ENCODE assay signal across 24 mouse cellular contexts in the genomic region with DNA sequence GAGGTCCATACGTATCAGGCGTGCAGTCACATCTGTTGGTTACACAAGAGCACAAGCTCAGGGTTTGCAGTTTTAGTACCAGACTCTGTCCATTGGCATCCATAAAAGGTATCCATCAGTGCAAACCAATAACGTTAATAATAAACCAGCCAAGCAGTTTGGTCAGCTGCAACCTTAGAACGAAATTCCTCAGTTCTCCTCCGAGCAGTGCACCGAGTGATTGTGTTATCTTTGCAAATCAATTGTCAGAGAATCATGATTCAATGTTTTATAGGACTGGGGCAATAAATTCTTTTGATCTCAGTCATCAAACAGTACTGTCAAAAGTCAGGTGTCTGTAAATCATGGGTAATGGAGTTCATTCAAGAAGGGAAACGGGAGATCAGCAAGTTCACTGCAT. TPM values are rescaled to one million over a fixed set of nuclear protein-coding genes. Genes with fewer than 3 reads are reported as not detected.
DNase-seq lines count a peak whose midpoint lies in the region; ATAC-seq and TF ChIP-seq lines count a peak whose summit lies in the region.
"Had no signal": no experiment of that assay in that cellular context is flagged by ENCODE, and none has a peak within 500 bp of the region (broad histone marks: within the 10 kb centered on the region; RNA-seq: fewer than 3 reads in every experiment).

No protein-coding gene starts in this region.

- H3K4me2 ChIP-seq in intestine, embryonic 14.5 days (ENCODE audit: low read length) = no peak overlapping the region
- no peak overlapping the region for H3K4me2 ChIP-seq in intestine, embryonic 16.5 days (ENCODE audit: low read depth, low read length)
- H3K4me2 ChIP-seq: embryonic facial prominence, embryonic 12.5 days; forebrain, embryonic 13.5 days had no signal

- peak; percentile 43 for DNase-seq in kidney, adult 2 months
- no peak for DNase-seq in kidney, postnatal 10 days
- DNase-seq in intestine, embryonic 14.5 days (ENCODE audit: low spot score) = no peak
- no peak for DNase-seq in left cerebral cortex, adult 2 months (ENCODE audit: extremely low spot score in 1 of 2, low spot score in 2 of 2)
- DNase-seq in heart, postnatal 10 days = no peak
- DNase-seq: adrenal gland, adult 8-10 months; adrenal gland, postnatal 14 days; adrenal gland, postnatal 36 days; B cell, adult 2 months; cerebellum, adult 11-12 months; cerebellum, adult 2 months; cerebellum, adult 9-10 months; cerebellum, postnatal 10 days; cerebellum, postnatal 25 days had no signal

- H3K9ac ChIP-seq in intestine, embryonic 14.5 days (ENCODE audit: low read length) = no peak overlapping the region
- no peak overlapping the region for H3K9ac ChIP-seq in intestine, embryonic 16.5 days (ENCODE audit: low read depth, low read length)
- H3K9ac ChIP-seq: embryonic facial prominence, embryonic 12.5 days; forebrain, embryonic 13.5 days had no signal

- no peak overlapping the region for H3K4me3 ChIP-seq in kidney, adult 2 months (ENCODE audit: insufficient read depth, low read depth, low read length)
- no peak overlapping the region for H3K4me3 ChIP-seq in intestine, embryonic 14.5 days (ENCODE audit: low read depth, low read length)
- no peak overlapping the region for H3K4me3 ChIP-seq in intestine, embryonic 16.5 days (ENCODE audit: low read length)
- H3K4me3 ChIP-seq in small intestine, adult 2 months (ENCODE audit: low read depth, low read length) = no peak overlapping the region
- H3K4me3 ChIP-seq in left cerebral cortex, adult 2 months = no peak overlapping the region
- H3K4me3 ChIP-seq: embryonic facial prominence, embryonic 10.5 days; embryonic facial prominence, embryonic 12.5 days; forebrain, embryonic 13.5 days had no signal

- 44% methylated on average over 7 of the region's 7 CpGs for WGBS in kidney, adult 2 months
- 62% methylated on average over 7 of the region's 7 CpGs for WGBS in intestine, embryonic 14.5 days
- 53% methylated on average over 7 of the region's 7 CpGs for WGBS in intestine, embryonic 16.5 days
- 34% methylated on average over 7 of the region's 7 CpGs for WGBS in small intestine, adult 2 months

- H3K36me3 ChIP-seq in kidney, adult 2 months (ENCODE audit: control insufficient read depth, insufficient read depth, low read length) = peaks cover 7% of the 10 kb centered on the region
- no peaks in the 10 kb centered on the region for H3K36me3 ChIP-seq in intestine, embryonic 14.5 days (ENCODE audit: control insufficient read depth, insufficient read depth, low read length)
- H3K36me3 ChIP-seq in intestine, embryonic 16.5 days (ENCODE audit: control insufficient read depth, insufficient read depth, low read length) = no peaks in the 10 kb centered on the region
- H3K36me3 ChIP-seq in small intestine, adult 2 months (ENCODE audit: control insufficient read depth, insufficient read depth, low read length) = peaks cover 13% of the 10 kb centered on the region
- H3K36me3 ChIP-seq: embryonic facial prominence, embryonic 10.5 days; embryonic facial prominence, embryonic 12.5 days; G1E had no signal

- TF ChIP-seq POLR2A in kidney, adult 2 months (IDR thresholded peaks at IDR 0.05; ENCODE audit: low read depth, low read length) = no peak
- no peak for TF ChIP-seq POLR2A in small intestine, adult 2 months (IDR thresholded peaks at IDR 0.05; ENCODE audit: low read depth, low read length)

- no peaks in the 10 kb centered on the region for H3K9me3 ChIP-seq in intestine, embryonic 14.5 days (ENCODE audit: control insufficient read depth, low read length)
- H3K9me3 ChIP-seq in intestine, embryonic 16.5 days (ENCODE audit: control insufficient read depth, low read length) = no peaks in the 10 kb centered on the region
- H3K9me3 ChIP-seq: embryonic facial prominence, embryonic 10.5 days; embryonic facial prominence, embryonic 12.5 days; forebrain, embryonic 13.5 days; G1E had no signal

- H3K27ac ChIP-seq in kidney, adult 2 months (ENCODE audit: insufficient read depth, low read depth, low read length) = no peak overlapping the region
- no peak overlapping the region for H3K27ac ChIP-seq in intestine, embryonic 14.5 days (ENCODE audit: low read depth)
- H3K27ac ChIP-seq in intestine, embryonic 16.5 days (ENCODE audit: low read length) = peak overlapping the region; percentile 21
- peak overlapping the region; percentile 70 for H3K27ac ChIP-seq in small intestine, adult 2 months (ENCODE audit: insufficient read depth, low read depth, low read length)
- H3K27ac ChIP-seq in left cerebral cortex, adult 2 months = no peak overlapping the region
- H3K27ac ChIP-seq: embryonic facial prominence, embryonic 10.5 days; embryonic facial prominence, embryonic 12.5 days; forebrain, embryonic 13.5 days had no signal

- intact Hi-C loops in left cerebral cortex, adult 2 months (cut with DNase I) = no loop called here
- intact Hi-C loops in heart, postnatal 10 days (cut with DNase I) = no loop called here

- H3K27me3 ChIP-seq in kidney, adult 2 months (replicated peaks; ENCODE audit: control insufficient read depth, insufficient read depth, low read length) = no peaks in the 10 kb centered on the region
- no peaks in the 10 kb centered on the region for H3K27me3 ChIP-seq in intestine, embryonic 14.5 days (replicated peaks; ENCODE audit: control insufficient read depth, insufficient read depth, low read length)
- H3K27me3 ChIP-seq in intestine, embryonic 16.5 days (replicated peaks; ENCODE audit: control insufficient read depth, insufficient read depth, low read length) = no peaks in the 10 kb centered on the region
- no peaks in the 10 kb centered on the region for H3K27me3 ChIP-seq in small intestine, adult 2 months (ENCODE audit: control insufficient read depth, insufficient read depth, low read length)
- H3K27me3 ChIP-seq: CH12.LX; embryonic facial prominence, embryonic 12.5 days; forebrain, embryonic 13.5 days; Patski had no signal

- H3K4me1 ChIP-seq in kidney, adult 2 months (ENCODE audit: control insufficient read depth, insufficient read depth, low read length) = peaks cover 12% of the 10 kb centered on the region; the same call in 1 of the 2 replicates
- H3K4me1 ChIP-seq in intestine, embryonic 14.5 days (replicated peaks; ENCODE audit: control insufficient read depth, insufficient read depth, low read length) = no peaks in the 10 kb centered on the region
- H3K4me1 ChIP-seq in intestine, embryonic 16.5 days (ENCODE audit: control insufficient read depth, insufficient read depth, low read length) = 0 out of 2 replicates have a peak, but pooled peaks cover 3% of the 10 kb centered on the region
- peaks cover 18% of the 10 kb centered on the region; the same call in 1 of the 2 replicates for H3K4me1 ChIP-seq in small intestine, adult 2 months (ENCODE audit: control insufficient read depth, insufficient read depth, insufficient read length, low read length)
- H3K4me1 ChIP-seq: embryonic facial prominence, embryonic 10.5 days; embryonic facial prominence, embryonic 12.5 days; forebrain, embryonic 13.5 days had no signal

- peak; percentile 85 for ATAC-seq in intestine, embryonic 14.5 days (replicated peaks; ENCODE audit: low FRiP score, low TSS enrichment, low read depth)
- ATAC-seq in intestine, embryonic 16.5 days = peak; percentile 92
- ATAC-seq: activated CD4-positive, CD25-positive, alpha-beta regulatory T cell, adult 4 months; CD4-positive, CD25-positive, alpha-beta regulatory T cell, adult 4 months; forebrain, embryonic 13.5 days; Patski had no signal

- no peak for TF ChIP-seq CTCF in kidney, adult 2 months (conservative IDR thresholded peaks at IDR 0.05; ENCODE audit: insufficient read depth, insufficient read length, low read depth, low read length)
- no peak for TF ChIP-seq CTCF in small intestine, adult 2 months (IDR thresholded peaks at IDR 0.05; ENCODE audit: extremely low read depth, insufficient read length, insufficient replicate concordance, low read depth, low read length)
- TF ChIP-seq CTCF in left cerebral cortex, adult 2 months (IDR thresholded peaks at IDR 0.05) = no peak

RNA-seq across cellular contexts. Expression of a gene that starts 12.4 kb away (rescaled TPM):
- 56.2 and 62.6 TPM in 2 replicates for polyA plus RNA-seq in kidney, adult 2 months (2012; rRNA removed)
- 5.2 and 7.0 TPM in 2 replicates for polyA plus RNA-seq in intestine, embryonic 14.5 days (2014; fragmentation: Nextera tagmentation; extraction: Ambion mirVana)
- 8.5 and 13.7 TPM in 2 replicates for polyA plus RNA-seq in intestine, embryonic 16.5 days (2015; fragmentation: Nextera tagmentation; extraction: Ambion mirVana)
- polyA plus RNA-seq in small intestine, adult 2 months (2012; rRNA removed) = 0.24 and 29.7 TPM in 2 replicates
- under 1 TPM; 0.16 to 0.36 TPM for total RNA-seq in left cerebral cortex, adult 2 months (2021)
- 1 to 10 TPM; 1.6 to 1.7 TPM for total RNA-seq in heart, postnatal 10 days (2021)
- polyA plus RNA-seq: G1E had no signal

Comparison
In these comparisons a context has a peak if more than half of its experiments do, and no peak if none do; other contexts are left out.
1. H3K27ac ChIP-seq: peak in intestine, embryonic 16.5 days (single experiment) and small intestine, adult 2 months (single experiment); none in kidney, adult 2 months (single experiment), intestine, embryonic 14.5 days (single experiment) and left cerebral cortex, adult 2 months (single experiment).